Mouse (Mus musculus): Measurements from ENCODE around the gene Mei4. TPM values are rescaled to one million over a fixed set of nuclear protein-coding genes. Genes with fewer than 3 reads are reported as not detected.

Mei4 gene
- polyA plus RNA-seq, 1 experiment = 0.23 TPM

DNA sequence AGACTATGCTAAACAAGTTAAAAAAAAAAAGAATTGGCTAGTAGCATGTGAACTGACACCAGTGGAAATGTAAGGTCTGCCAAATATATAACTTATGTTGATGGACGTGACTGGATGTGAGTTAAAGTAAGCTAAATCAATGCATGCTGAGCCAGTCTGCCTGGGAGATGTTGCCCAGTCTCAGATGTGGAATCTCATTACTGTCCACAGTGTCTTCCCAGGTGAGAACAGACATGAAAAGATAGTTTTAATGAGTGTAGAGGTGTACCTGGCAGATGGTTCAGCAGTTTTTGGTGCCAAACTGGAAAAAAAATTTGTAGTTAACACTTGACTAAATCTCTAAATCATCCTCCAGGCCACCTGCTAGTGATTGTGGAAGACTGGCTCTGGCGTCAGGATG lies 94.4 kb downstream of the Mei4 start:
- TF ChIP-seq USF1 (IDR thresholded peaks at IDR 0.05; ENCODE audit: low read depth) = no peak

GRCm38 (mm10) chr9:81966765-81967164 lies 103.3 kb downstream of the Mei4 start:
- no peaks in the 10 kb centered on the region for H3K79me2 ChIP-seq (ENCODE audit: control insufficient read depth, insufficient read depth)
- no peaks in the 10 kb centered on the region for H3K27me3 ChIP-seq (ENCODE audit: control insufficient read depth, insufficient read depth, insufficient read length)
- no peak overlapping the region for H3K4me3 ChIP-seq (ENCODE audit: insufficient read depth, poor library complexity, severe bottlenecking)
- H3K79me3 ChIP-seq (ENCODE audit: low read depth) = no peaks in the 10 kb centered on the region
- no peak overlapping the region for H3ac ChIP-seq (ENCODE audit: control insufficient read depth, insufficient read length, low read depth)
- TF ChIP-seq MAX (IDR thresholded peaks at IDR 0.05) = no peak
- no peak for TF ChIP-seq FOSL1 (IDR thresholded peaks at IDR 0.05; ENCODE audit: insufficient read depth, low read length, poor library complexity, severe bottlenecking)
- TF ChIP-seq USF1 (IDR thresholded peaks at IDR 0.05; ENCODE audit: low read depth) = no peak
- no peak for TF ChIP-seq CEBPB (IDR thresholded peaks at IDR 0.05; ENCODE audit: low read depth)
- TF ChIP-seq MYOG (IDR thresholded peaks at IDR 0.05; ENCODE audit: control insufficient read depth, extremely low read depth, insufficient read length) = no peak
- no peak for TF ChIP-seq CTCF (IDR thresholded peaks at IDR 0.05; ENCODE audit: control insufficient read depth, insufficient read depth, insufficient read length)
- TF ChIP-seq MYOD1 (IDR thresholded peaks at IDR 0.05; ENCODE audit: control insufficient read depth, insufficient read length, low read depth) = no peak
- H3K36me3 ChIP-seq (ENCODE audit: control insufficient read depth, insufficient read depth) = no peaks in the 10 kb centered on the region

More for the DNA sequence above, 94.4 kb downstream of the Mei4 start:
- no peaks in the 10 kb centered on the region for H3K27me3 ChIP-seq (ENCODE audit: control insufficient read depth, insufficient read depth, insufficient read length)
- no peak overlapping the region for H3ac ChIP-seq (ENCODE audit: control insufficient read depth, insufficient read length, low read depth)
- H3K79me3 ChIP-seq (ENCODE audit: low read depth) = no peaks in the 10 kb centered on the region
- no peaks in the 10 kb centered on the region for H3K79me2 ChIP-seq (ENCODE audit: control insufficient read depth, insufficient read depth)
- H3K36me3 ChIP-seq (ENCODE audit: control insufficient read depth, insufficient read depth) = no peaks in the 10 kb centered on the region
- H3K4me3 ChIP-seq (ENCODE audit: insufficient read depth, poor library complexity, severe bottlenecking) = no peak overlapping the region

DNA sequence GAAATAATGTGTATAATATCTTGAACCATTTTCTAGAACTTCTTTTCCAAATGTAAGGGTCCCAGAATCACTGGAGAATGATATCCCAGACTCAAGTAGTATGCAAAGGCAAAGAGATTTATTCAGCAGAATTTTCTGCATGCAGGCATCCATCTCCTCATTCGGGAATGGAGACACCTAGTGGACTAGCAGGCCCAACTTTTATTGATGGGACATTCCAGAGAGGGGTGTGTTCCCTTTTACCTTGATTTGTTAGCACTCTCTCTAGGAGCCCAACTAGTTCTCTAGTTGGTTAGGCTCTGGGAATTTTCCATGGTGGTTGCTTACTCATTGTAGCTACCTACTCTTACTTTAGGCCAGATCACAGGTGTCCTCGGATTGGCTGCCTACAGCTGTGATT lies 105.5 kb downstream of the Mei4 start:
- TF ChIP-seq CEBPB (IDR thresholded peaks at IDR 0.05; ENCODE audit: low read depth) (no peak), MAX (IDR thresholded peaks at IDR 0.05) (no peak), USF1 (IDR thresholded peaks at IDR 0.05; ENCODE audit: low read depth) (no peak), MYOG (IDR thresholded peaks at IDR 0.05; ENCODE audit: control insufficient read depth, extremely low read depth, insufficient read length) (no peak), FOSL1 (IDR thresholded peaks at IDR 0.05; ENCODE audit: insufficient read depth, low read length, poor library complexity, severe bottlenecking) (no peak), CTCF (IDR thresholded peaks at IDR 0.05; ENCODE audit: control insufficient read depth, insufficient read depth, insufficient read length) (no peak), MYOD1 (IDR thresholded peaks at IDR 0.05; ENCODE audit: control insufficient read depth, insufficient read length, low read depth) (no peak)
- no peaks in the 10 kb centered on the region for H3K79me3 ChIP-seq (ENCODE audit: low read depth)

GRCm38 (mm10) chr9:81982461-81982860 lies 119.0 kb downstream of the Mei4 start:
- no peaks in the 10 kb centered on the region for H3K79me3 ChIP-seq (ENCODE audit: low read depth)
- H3K4me3 ChIP-seq (ENCODE audit: insufficient read depth, poor library complexity, severe bottlenecking) = no peak overlapping the region
- no peak for TF ChIP-seq MYOD1 (IDR thresholded peaks at IDR 0.05; ENCODE audit: control insufficient read depth, insufficient read length, low read depth)
- no peak for TF ChIP-seq USF1 (IDR thresholded peaks at IDR 0.05; ENCODE audit: low read depth)
- no peak for TF ChIP-seq MAX (IDR thresholded peaks at IDR 0.05)
- no peak for TF ChIP-seq FOSL1 (IDR thresholded peaks at IDR 0.05; ENCODE audit: insufficient read depth, low read length, poor library complexity, severe bottlenecking)
- no peak for TF ChIP-seq MYOG (IDR thresholded peaks at IDR 0.05; ENCODE audit: control insufficient read depth, extremely low read depth, insufficient read length)
- TF ChIP-seq CTCF (IDR thresholded peaks at IDR 0.05; ENCODE audit: control insufficient read depth, insufficient read depth, insufficient read length) = no peak
- no peak for TF ChIP-seq CEBPB (IDR thresholded peaks at IDR 0.05; ENCODE audit: low read depth)
- H3K79me2 ChIP-seq (ENCODE audit: control insufficient read depth, insufficient read depth) = no peaks in the 10 kb centered on the region
- H3ac ChIP-seq (ENCODE audit: control insufficient read depth, insufficient read length, low read depth) = no peak overlapping the region
- no peaks in the 10 kb centered on the region for H3K27me3 ChIP-seq (ENCODE audit: control insufficient read depth, insufficient read depth, insufficient read length)
- H3K36me3 ChIP-seq (ENCODE audit: control insufficient read depth, insufficient read depth) = no peaks in the 10 kb centered on the region

More for the DNA sequence above, 105.5 kb downstream of the Mei4 start:
- Histone ChIP-seq H3ac (ENCODE audit: control insufficient read depth, insufficient read length, low read depth) (no peak overlapping the region), H3K4me3 (ENCODE audit: insufficient read depth, poor library complexity, severe bottlenecking) (no peak overlapping the region), H3K27me3 (ENCODE audit: control insufficient read depth, insufficient read depth, insufficient read length) (no peaks in the 10 kb centered on the region), H3K79me2 (ENCODE audit: control insufficient read depth, insufficient read depth) (no peaks in the 10 kb centered on the region), H3K36me3 (ENCODE audit: control insufficient read depth, insufficient read depth) (no peaks in the 10 kb centered on the region)

GRCm38 (mm10) chr9:82012991-82013390 lies 149.5 kb downstream of the Mei4 start:
- H3K27me3 ChIP-seq (ENCODE audit: control insufficient read depth, insufficient read depth, insufficient read length) = no peaks in the 10 kb centered on the region
- no peaks in the 10 kb centered on the region for H3K79me3 ChIP-seq (ENCODE audit: low read depth)
- H3ac ChIP-seq (ENCODE audit: control insufficient read depth, insufficient read length, low read depth) = no peak overlapping the region
- H3K36me3 ChIP-seq (ENCODE audit: control insufficient read depth, insufficient read depth) = no peaks in the 10 kb centered on the region
- no peaks in the 10 kb centered on the region for H3K79me2 ChIP-seq (ENCODE audit: control insufficient read depth, insufficient read depth)
- TF ChIP-seq USF1 (IDR thresholded peaks at IDR 0.05; ENCODE audit: low read depth) (no peak), MYOG (IDR thresholded peaks at IDR 0.05; ENCODE audit: control insufficient read depth, extremely low read depth, insufficient read length) (no peak), FOSL1 (IDR thresholded peaks at IDR 0.05; ENCODE audit: insufficient read depth, low read length, poor library complexity, severe bottlenecking) (no peak), CEBPB (IDR thresholded peaks at IDR 0.05; ENCODE audit: low read depth) (no peak), CTCF (IDR thresholded peaks at IDR 0.05; ENCODE audit: control insufficient read depth, insufficient read depth, insufficient read length) (no peak), MAX (IDR thresholded peaks at IDR 0.05) (no peak), MYOD1 (IDR thresholded peaks at IDR 0.05; ENCODE audit: control insufficient read depth, insufficient read length, low read depth) (no peak)
- H3K4me3 ChIP-seq (ENCODE audit: insufficient read depth, poor library complexity, severe bottlenecking) = no peak overlapping the region

DNA sequence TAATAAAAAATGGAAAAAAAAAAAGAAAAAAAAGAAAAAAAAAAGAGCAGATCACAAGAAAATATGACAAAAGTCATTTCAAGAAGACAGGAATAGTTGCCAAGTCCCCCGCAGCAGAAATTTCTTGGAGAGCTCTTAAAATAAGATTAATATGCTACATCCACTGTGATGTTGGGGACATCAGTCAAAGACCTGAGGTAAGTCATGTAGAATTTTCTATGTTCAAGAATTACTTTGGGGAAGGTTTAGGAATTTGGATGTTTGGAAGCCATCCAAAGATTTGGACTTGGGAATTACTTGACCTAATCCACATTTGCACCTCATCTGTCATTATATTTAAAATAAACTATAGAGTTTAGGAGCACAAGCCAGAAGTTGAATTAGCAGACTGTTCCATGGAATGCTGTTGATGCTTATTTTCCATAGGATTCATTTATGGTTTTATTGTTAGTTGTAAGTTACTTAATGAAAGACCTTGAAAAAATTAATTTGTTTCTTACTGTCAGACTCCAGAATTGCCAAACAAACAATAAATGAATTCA lies 179.1 kb downstream of the Mei4 start:
- TF ChIP-seq MAX (IDR thresholded peaks at IDR 0.05) (no peak), FOSL1 (IDR thresholded peaks at IDR 0.05; ENCODE audit: insufficient read depth, low read length, poor library complexity, severe bottlenecking) (no peak), MYOG (IDR thresholded peaks at IDR 0.05; ENCODE audit: control insufficient read depth, extremely low read depth, insufficient read length) (no peak), CTCF (IDR thresholded peaks at IDR 0.05; ENCODE audit: control insufficient read depth, insufficient read depth, insufficient read length) (no peak), MYOD1 (IDR thresholded peaks at IDR 0.05; ENCODE audit: control insufficient read depth, insufficient read length, low read depth) (no peak), USF1 (IDR thresholded peaks at IDR 0.05; ENCODE audit: low read depth) (no peak), CEBPB (IDR thresholded peaks at IDR 0.05; ENCODE audit: low read depth) (no peak)
- Histone ChIP-seq H3K36me3 (ENCODE audit: control insufficient read depth, insufficient read depth) (no peaks in the 10 kb centered on the region), H3K27me3 (ENCODE audit: control insufficient read depth, insufficient read depth, insufficient read length) (no peaks in the 10 kb centered on the region), H3K79me3 (ENCODE audit: low read depth) (no peaks in the 10 kb centered on the region), H3K79me2 (ENCODE audit: control insufficient read depth, insufficient read depth) (no peaks in the 10 kb centered on the region), H3ac (ENCODE audit: control insufficient read depth, insufficient read length, low read depth) (no peak overlapping the region), H3K4me3 (ENCODE audit: insufficient read depth, poor library complexity, severe bottlenecking) (no peak overlapping the region)

Data from C2C12 (cell line).